Mouse (Mus musculus) stomach, embryonic 15.5 days (tissue): ENCODE results near the gene Pp2d1. TPM values are rescaled to one million over a fixed set of nuclear protein-coding genes. Genes with fewer than 3 reads are reported as not detected.
"Not testable (repeated sequence)": the region's sequence is repeated elsewhere in the genome, so short reads cannot be mapped to it uniquely, and the experiment has no call there.

Experiments used
- ATAC-seq: fragments of 200-750 bp; cut with Nextera tagmentation; 2 replicates; pipeline ENCODE4 v1.8.0; 2017; ENCODE audit warnings: low read depth, moderate number of reproducible peaks, moderate TSS enrichment; ENCODE audit not compliant: insufficient read depth, low FRiP score
- H3K27ac ChIP-seq: fragments of 300-500 bp; sonication (generic); 2 replicates; pipeline ENCODE4 v1.5.1; 2015; ENCODE audit warnings: mild to moderate bottlenecking, inconsistent platforms
- H3K27me3 ChIP-seq: fragments of 300-500 bp; sonication (generic); replicated peaks from 2 replicates; pipeline ENCODE4 v1.6.1; 2015; ENCODE audit warnings: inconsistent platforms
- H3K36me3 ChIP-seq: fragments of 300-500 bp; sonication (generic); 2 replicates; pipeline ENCODE4 v1.6.1; 2015; ENCODE audit warnings: inconsistent platforms
- H3K4me1 ChIP-seq: fragments of 300-500 bp; sonication (generic); 2 replicates; pipeline ENCODE4 v1.6.1; 2015; ENCODE audit warnings: inconsistent platforms
- H3K4me2 ChIP-seq: fragments of 300-500 bp; sonication (generic); 2 replicates; pipeline ENCODE4 v1.6.1; 2015; ENCODE audit warnings: mild to moderate bottlenecking, inconsistent platforms
- H3K4me3 ChIP-seq: fragments of 300-500 bp; sonication (generic); replicated peaks from 2 replicates; pipeline ENCODE4 v1.5.1; 2015; ENCODE audit warnings: inconsistent platforms
- H3K9ac ChIP-seq: fragments of 300-500 bp; sonication (generic); 2 replicates; pipeline ENCODE4 v1.6.1; 2015; ENCODE audit warnings: inconsistent platforms
- H3K9me3 ChIP-seq: fragments of 300-500 bp; sonication (generic); 2 replicates; pipeline ENCODE4 v1.6.1; 2016; ENCODE audit warnings: inconsistent platforms
- WGBS: fragments of 180-500 bp; shearing (Covaris S2); methylation state at CpG from one replicate; pipeline ENCODE4 v1.1.7; 2015; 5-methylcytosine and 5-hydroxymethylcytosine counted together
- polyA plus RNA-seq: library from polyadenylated mRNA; unstranded; fragments of >200 nt; fragmentation: Nextera tagmentation; extraction: Ambion mirVana; gene quantifications from 2 replicates; pipeline ENCODE4 v1.2.1, GENCODE M21; 2015

Gene Pp2d1
- polyA plus RNA-seq, 1 experiment from 2014 or later, result 0.42 TPM

GRCm38 (mm10) chr17:53577151-53577550, 37.9 kb upstream of the Pp2d1 start:
- H3K27me3 ChIP-seq, result no peaks in the 10 kb centered on the region
- ATAC-seq, result no peak
- no peaks in the 10 kb centered on the region for H3K36me3 ChIP-seq
- no peak overlapping the region for H3K27ac ChIP-seq
- H3K4me1 ChIP-seq, result no peaks in the 10 kb centered on the region
- H3K4me2 ChIP-seq, result no peak overlapping the region
- WGBS, result 67% methylated on average over 2 of the region's 2 CpGs
- no peaks in the 10 kb centered on the region for H3K9me3 ChIP-seq
- no peak overlapping the region for H3K4me3 ChIP-seq
- H3K9ac ChIP-seq, result no peak overlapping the region

DNA sequence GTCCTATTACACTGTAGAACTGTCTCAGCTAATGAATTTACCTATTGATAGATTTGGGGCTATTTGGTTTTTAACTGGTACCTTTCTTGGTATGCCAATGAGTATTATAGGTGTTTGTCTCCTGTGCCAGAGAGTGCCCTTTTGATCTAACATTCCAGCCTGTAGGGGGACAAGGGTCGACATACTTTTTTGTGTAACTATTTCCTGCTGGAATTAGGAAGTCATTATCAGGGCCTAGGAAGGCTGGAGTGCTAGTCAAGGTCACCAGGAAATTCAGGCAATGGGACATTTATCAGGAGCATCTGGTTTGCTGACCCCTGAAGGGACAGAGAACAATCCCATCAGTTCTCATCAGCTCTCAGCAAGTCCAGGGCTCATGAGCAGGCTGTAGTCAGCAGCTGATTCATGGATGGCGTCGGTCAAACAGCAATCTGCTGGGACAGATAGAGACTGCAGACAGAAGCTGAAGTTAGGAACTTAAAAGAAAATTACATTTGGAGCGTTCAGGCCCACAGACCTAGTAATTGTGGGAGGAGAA, 33.8 kb upstream of the Pp2d1 start:
- Histone ChIP-seq H3K27ac (no peak overlapping the region), H3K27me3 (no peaks in the 10 kb centered on the region), H3K4me3 (no peak overlapping the region), H3K9ac (no peak overlapping the region), H3K9me3 (no peaks in the 10 kb centered on the region), H3K36me3 (no peaks in the 10 kb centered on the region), H3K4me2 (no peak overlapping the region), H3K4me1 (peaks cover 15% of the 10 kb centered on the region; the same call in 1 of the 2 replicates)
- no peak for ATAC-seq
- 68% methylated on average over 4 of the region's 4 CpGs for WGBS

GRCm38 (mm10) chr17:53570932-53571331, 31.7 kb upstream of the Pp2d1 start:
- 84% methylated on average over 5 of the region's 5 CpGs for WGBS
- H3K27ac ChIP-seq, H3K27me3 ChIP-seq, H3K36me3 ChIP-seq, H3K4me2 ChIP-seq, ATAC-seq, H3K4me3 ChIP-seq, H3K9me3 ChIP-seq, H3K9ac ChIP-seq: not testable (repeated sequence)
- peaks cover 15% of the 10 kb centered on the region; the same call in 1 of the 2 replicates for H3K4me1 ChIP-seq

GRCm38 (mm10) chr17:53570361-53570875, 31.2 kb upstream of the Pp2d1 start:
- Histone ChIP-seq H3K4me3 (no peak overlapping the region), H3K27ac (peak overlapping the region; percentile 77; the same call in 1 of the 2 replicates), H3K36me3 (no peaks in the 10 kb centered on the region), H3K9me3 (no peaks in the 10 kb centered on the region), H3K4me2 (peak overlapping the region; percentile 46), H3K9ac (no peak overlapping the region), H3K27me3 (no peaks in the 10 kb centered on the region), H3K4me1 (peaks cover 15% of the 10 kb centered on the region; the same call in 1 of the 2 replicates)
- 28% methylated on average over 10 of the region's 10 CpGs for WGBS
- peak; percentile 6; the same call in 1 of the 2 replicates for ATAC-seq

DNA sequence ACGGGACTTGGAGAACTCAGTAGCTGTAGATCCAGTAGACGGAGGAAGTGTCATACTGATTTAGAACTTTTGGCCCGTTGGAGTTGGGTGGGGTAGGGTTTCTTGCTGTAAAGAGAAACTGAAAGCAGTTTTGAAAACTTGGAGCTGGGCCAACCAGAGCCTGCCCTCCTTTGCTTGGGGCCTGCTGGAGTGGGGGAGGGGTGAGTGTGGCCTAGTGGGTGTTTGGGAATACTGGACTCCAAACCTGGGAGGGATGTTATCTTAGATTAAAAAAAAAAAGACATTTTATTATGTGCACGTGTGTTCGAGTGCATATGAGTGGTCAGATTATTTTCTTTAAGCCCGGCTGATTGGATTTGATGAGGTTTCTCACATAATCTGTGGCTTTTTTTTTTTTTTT, 30.6 kb upstream of the Pp2d1 start:
- H3K9me3 ChIP-seq, result no peaks in the 10 kb centered on the region

DNA sequence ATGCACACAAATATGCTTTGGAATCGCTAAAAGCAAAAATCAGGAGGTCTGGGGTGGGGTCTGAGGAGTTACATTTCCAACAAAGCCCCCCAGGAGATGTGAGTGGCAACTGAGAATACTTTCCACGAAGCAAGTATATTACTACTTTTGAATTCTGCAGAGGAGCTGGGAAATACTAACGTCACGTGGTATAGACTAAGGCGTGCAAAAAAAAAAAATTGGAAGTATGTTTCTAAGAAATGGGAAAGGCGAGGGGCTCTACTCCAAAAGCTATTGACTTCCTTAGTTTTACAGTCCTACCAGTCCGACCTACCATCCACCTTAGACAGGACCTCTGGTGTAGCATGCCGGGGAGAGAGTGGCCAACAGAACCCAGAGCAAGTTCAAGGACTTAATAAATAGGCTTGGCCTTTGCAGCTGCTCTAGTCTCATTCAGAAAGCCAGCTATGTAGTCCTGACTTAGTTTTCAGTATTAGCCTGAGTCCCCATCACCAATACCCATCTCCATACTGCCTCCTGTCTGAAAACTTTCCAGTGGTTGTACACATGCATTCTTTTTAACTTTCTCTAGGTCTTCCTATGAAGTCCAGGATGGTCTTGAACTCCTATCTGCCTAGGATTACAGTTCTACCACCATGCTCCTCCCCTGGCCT, 29.6 kb upstream of the Pp2d1 start:
- H3K9ac ChIP-seq, result no peak overlapping the region
- no peaks in the 10 kb centered on the region for H3K27me3 ChIP-seq
- H3K9me3 ChIP-seq, result no peaks in the 10 kb centered on the region
- 42% methylated on average over 8 of the region's 8 CpGs for WGBS
- no peak for ATAC-seq
- H3K36me3 ChIP-seq, result no peaks in the 10 kb centered on the region
- H3K4me2 ChIP-seq, result peak overlapping the region; percentile 94
- peak overlapping the region; percentile 88 for H3K4me3 ChIP-seq
- H3K27ac ChIP-seq, result no peak overlapping the region
- peaks cover 15% of the 10 kb centered on the region; the same call in 1 of the 2 replicates for H3K4me1 ChIP-seq

More for the DNA sequence above, 30.6 kb upstream of the Pp2d1 start:
- 30% methylated on average over 6 of the region's 6 CpGs for WGBS
- Histone ChIP-seq H3K9ac (no peak overlapping the region), H3K4me3 (peak overlapping the region; percentile 19), H3K27ac (peak overlapping the region; percentile 77), H3K36me3 (no peaks in the 10 kb centered on the region), H3K4me1 (peaks cover 15% of the 10 kb centered on the region; the same call in 1 of the 2 replicates), H3K4me2 (peak overlapping the region; percentile 46), H3K27me3 (no peaks in the 10 kb centered on the region)
- ATAC-seq, result no peak

DNA sequence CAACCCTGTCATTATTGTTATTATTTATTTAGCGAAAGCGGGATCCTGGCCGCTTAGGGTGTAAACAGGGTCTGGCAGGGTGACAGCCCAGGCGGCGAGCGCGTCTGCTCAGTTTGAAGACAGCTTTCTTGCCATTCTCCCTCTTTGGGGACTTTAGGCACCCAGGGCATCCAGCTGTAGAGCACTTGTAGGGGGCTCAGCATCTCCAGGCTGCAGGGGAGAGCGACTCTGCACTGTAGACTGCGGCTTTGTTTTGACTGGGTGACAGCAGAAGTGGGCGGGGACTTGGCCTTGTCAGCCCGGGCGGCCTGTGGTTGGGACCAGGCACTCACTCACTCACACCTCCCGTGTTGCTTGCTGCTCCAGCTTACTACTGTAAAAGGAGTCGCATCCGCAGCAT, 28.9 kb upstream of the Pp2d1 start:
- peak overlapping the region; percentile 94 for H3K4me2 ChIP-seq

DNA sequence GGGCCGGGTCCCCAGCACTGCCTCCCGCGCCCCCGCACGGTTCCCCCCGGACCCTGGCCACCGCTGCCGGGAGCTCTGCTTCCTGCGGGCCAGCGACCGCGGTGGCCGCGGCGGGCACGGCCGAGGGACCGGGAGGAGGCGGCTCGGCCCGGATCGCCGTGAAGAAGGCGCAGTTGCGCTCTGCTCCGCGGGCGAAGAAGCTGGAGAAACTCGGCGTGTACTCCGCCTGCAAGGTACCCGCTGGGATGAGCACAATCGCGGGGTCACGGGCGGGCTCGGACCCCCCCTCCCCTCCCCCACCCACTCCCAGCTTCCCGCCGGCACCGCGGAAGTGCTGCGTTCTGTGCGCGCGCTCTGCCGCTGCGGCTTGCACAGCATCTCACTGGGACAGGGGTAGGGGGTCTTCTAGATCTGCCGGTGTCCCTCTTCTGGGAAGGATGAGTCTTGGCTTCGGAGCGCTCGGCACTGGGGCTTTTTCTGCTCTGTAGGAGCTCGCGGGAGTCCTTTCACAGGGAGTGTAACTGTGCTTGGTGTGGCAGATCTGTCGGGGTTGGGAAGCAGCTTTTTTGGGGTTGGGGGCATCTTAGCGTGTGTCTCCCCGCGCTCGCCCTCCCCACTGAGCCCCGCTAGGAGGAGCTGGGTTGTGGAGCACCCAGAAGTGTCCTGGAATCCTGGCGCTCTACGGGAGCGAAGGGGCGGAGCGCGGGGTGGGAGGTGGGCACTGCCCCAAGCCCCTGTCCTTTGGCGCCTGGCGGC, 28.3 kb upstream of the Pp2d1 start:
- no peaks in the 10 kb centered on the region for H3K9me3 ChIP-seq
- WGBS, result under 1% methylated on average over 64 of the region's 67 CpGs
- ATAC-seq, result peak; percentile 49
- peak overlapping the region; percentile 93 for H3K27ac ChIP-seq
- peaks cover 15% of the 10 kb centered on the region; the same call in 1 of the 2 replicates for H3K4me1 ChIP-seq
- H3K36me3 ChIP-seq, result no peaks in the 10 kb centered on the region
- H3K4me2 ChIP-seq, result peak overlapping the region; percentile 94
- H3K4me3 ChIP-seq, result peak overlapping the region; percentile 88
- H3K27me3 ChIP-seq, result no peaks in the 10 kb centered on the region
- H3K9ac ChIP-seq, result peak overlapping the region; percentile 73

More for the DNA sequence above, 28.9 kb upstream of the Pp2d1 start:
- Histone ChIP-seq H3K4me3 (peak overlapping the region; percentile 88), H3K36me3 (no peaks in the 10 kb centered on the region), H3K27me3 (no peaks in the 10 kb centered on the region), H3K9me3 (no peaks in the 10 kb centered on the region), H3K9ac (peak overlapping the region; percentile 73), H3K27ac (peak overlapping the region; percentile 93), H3K4me1 (peaks cover 15% of the 10 kb centered on the region; the same call in 1 of the 2 replicates)
- peak; percentile 83 for ATAC-seq
- WGBS, result 0% methylated on average over 15 of the region's 15 CpGs

DNA sequence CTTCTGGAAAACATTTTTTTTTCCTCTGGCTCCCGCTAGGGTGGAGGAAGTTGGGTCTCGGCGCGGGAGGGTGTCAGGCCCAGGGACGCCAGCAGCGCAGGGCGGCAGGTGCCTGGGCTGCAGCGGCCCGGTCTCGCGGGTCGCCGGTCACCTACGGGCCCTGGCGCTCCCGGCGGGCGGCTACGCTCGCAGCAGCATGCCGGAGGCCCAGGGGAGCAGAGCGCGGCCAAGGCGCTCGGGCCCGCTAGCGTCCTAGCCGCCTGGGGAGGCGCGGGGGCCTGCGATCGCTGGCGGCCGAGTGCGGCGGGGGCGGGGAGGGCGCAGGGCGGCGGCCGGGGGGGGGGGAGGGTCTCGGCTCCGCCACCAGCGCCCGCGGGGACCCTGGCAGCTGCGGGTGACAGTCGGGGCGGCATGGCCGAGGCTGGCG, 27.7 kb upstream of the Pp2d1 start:
- no peaks in the 10 kb centered on the region for H3K27me3 ChIP-seq
- ATAC-seq, result peak; percentile 47
- H3K9ac ChIP-seq, result peak overlapping the region; percentile 73
- peak overlapping the region; percentile 88 for H3K4me3 ChIP-seq
- peaks cover 15% of the 10 kb centered on the region; the same call in 1 of the 2 replicates for H3K4me1 ChIP-seq
- H3K27ac ChIP-seq, result peak overlapping the region; percentile 93
- under 1% methylated on average over 36 of the region's 51 CpGs for WGBS
- no peaks in the 10 kb centered on the region for H3K9me3 ChIP-seq
- peak overlapping the region; percentile 94 for H3K4me2 ChIP-seq
- H3K36me3 ChIP-seq, result no peaks in the 10 kb centered on the region

DNA sequence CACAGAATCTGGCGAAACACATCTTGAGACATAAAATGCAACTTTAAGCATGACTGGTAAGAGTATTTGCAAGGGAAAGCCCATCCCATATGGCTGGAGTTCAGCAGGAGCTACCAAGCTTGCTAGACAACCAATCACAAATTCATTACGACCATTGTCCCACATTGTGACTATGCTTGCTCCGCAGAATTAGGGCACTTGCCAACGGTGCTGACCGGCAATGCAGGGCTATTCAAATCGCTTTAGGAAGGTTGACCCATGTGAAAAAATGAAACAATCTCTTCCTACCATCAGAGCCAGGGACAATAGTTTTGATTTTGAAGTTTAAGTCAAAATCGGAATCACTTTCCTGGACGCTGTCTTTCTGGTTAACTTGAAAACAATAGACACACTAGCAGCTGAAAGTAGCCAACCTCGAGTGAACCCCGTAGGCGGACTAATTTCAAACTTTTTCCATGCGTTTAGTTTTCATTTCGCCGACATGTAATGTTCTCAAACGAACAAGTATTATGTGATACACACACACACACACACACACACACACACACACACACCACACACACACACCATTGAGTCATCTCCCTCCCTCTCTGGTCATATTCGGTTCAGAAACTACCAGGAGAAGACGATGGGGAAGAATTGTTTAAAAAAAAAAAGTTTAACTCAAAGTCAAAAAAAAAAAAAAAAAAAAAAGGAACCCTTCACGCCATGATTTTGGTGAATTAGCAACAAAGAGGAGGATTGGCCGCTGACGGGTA, 27.1 kb upstream of the Pp2d1 start, which contains the start of gene Kat2b:
TSS of gene Kat2b (plus strand) at position 701 of the 758 bp plus-strand sequence.
- Histone ChIP-seq H3K9ac (peak within 1 kb of the TSS; percentile 73), H3K36me3 (no peaks in the 10 kb centered on the region), H3K4me2 (peak within 1 kb of the TSS; percentile 94), H3K27ac (peak within 1 kb of the TSS; percentile 93), H3K27me3 (no peaks in the 10 kb centered on the region), H3K4me3 (peak within 1 kb of the TSS; percentile 88), H3K9me3 (no peaks in the 10 kb centered on the region), H3K4me1 (peaks cover 15% of the 10 kb centered on the region; the same call in 1 of the 2 replicates)
- 4% methylated on average over 20 of the region's 20 CpGs for WGBS
- no peak for ATAC-seq

DNA sequence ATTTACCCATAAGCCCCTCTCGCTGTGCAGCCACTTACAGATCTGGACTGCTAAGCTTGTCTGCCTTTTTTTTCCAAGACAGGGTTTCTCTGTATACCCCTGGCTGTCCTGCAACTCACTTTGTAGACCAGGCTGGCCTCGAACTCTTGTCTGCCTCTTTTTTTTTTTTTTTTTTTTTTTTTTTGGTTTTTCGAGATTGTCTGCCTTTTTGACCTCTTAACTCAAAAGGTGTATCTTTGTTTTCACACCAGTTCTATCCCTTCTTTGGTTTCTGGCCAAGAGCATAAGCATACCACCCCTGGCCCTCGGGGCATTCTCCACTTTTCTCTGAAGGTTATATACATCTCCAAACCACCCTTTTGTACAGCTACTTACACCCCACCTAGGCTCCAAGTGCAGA, 25.6 kb upstream of the Pp2d1 start:
- H3K27ac ChIP-seq, result no peak overlapping the region
- no peak overlapping the region for H3K4me2 ChIP-seq
- H3K4me3 ChIP-seq, result no peak overlapping the region
- no peaks in the 10 kb centered on the region for H3K27me3 ChIP-seq
- no peak overlapping the region for H3K9ac ChIP-seq
- peaks cover 10% of the 10 kb centered on the region; the same call in 1 of the 2 replicates for H3K4me1 ChIP-seq
- 78% methylated on average over 4 of the region's 4 CpGs for WGBS
- no peaks in the 10 kb centered on the region for H3K36me3 ChIP-seq
- H3K9me3 ChIP-seq, result no peaks in the 10 kb centered on the region
- ATAC-seq, result no peak
